Mouse (Mus musculus) kidney, adult 11 months (tissue): ENCODE data around the gene Slc40a1.

Experiments
- DNase-seq: peaks from one replicate; pipeline ENCODE4 v3.0.0; 2022

The Slc40a1 gene

GRCm38 (mm10) chr1:45926393-45926763 lies at the start of gene Slc40a1:
Gene Slc40a1, minus strand, starts transcription at chr1:45926523.
- DNase-seq = no peak

GRCm38 (mm10) chr1:45971314-45971713 lies 45.0 kb upstream of the Slc40a1 start:
- no peak for DNase-seq

- no peak for DNase-seq
Observed at GRCm38 (mm10) chr1:45948988-45949387, 22.7 kb upstream of the Slc40a1 start.

GRCm38 (mm10) chr1:45947843-45948242 lies 21.5 kb upstream of the Slc40a1 start:
- no peak for DNase-seq

- no peak for DNase-seq
Observed at GRCm38 (mm10) chr1:45931127-45931526, 4.8 kb upstream of the Slc40a1 start.

GRCm38 (mm10) chr1:45926911-45927310 lies 588 bp upstream of the Slc40a1 start:
- no peak for DNase-seq

GRCm38 (mm10) chr1:45925500-45926392 lies 577 bp downstream of the Slc40a1 start:
- peak; percentile 84 for DNase-seq

- DNase-seq = no peak
Observed at GRCm38 (mm10) chr1:45925131-45925499, 1.2 kb downstream of the Slc40a1 start.

- DNase-seq = no peak
Observed at GRCm38 (mm10) chr1:45924516-45924915, 1.8 kb downstream of the Slc40a1 start.

- peak; percentile 43 for DNase-seq
Observed at GRCm38 (mm10) chr1:45923306-45923705, 3.0 kb downstream of the Slc40a1 start.

- peak; percentile 45 for DNase-seq
Observed at GRCm38 (mm10) chr1:45920703-45921102, 5.6 kb downstream of the Slc40a1 start.

GRCm38 (mm10) chr1:45919752-45920151 lies 6.6 kb downstream of the Slc40a1 start:
- no peak for DNase-seq

- no peak for DNase-seq
Observed at GRCm38 (mm10) chr1:45917136-45917803, 9.1 kb downstream of the Slc40a1 start.

GRCm38 (mm10) chr1:45916174-45916573 lies 10.1 kb downstream of the Slc40a1 start:
- DNase-seq = no peak

GRCm38 (mm10) chr1:45914236-45914635 lies 12.1 kb downstream of the Slc40a1 start:
- no peak for DNase-seq

- DNase-seq = peak; percentile 81
Observed at GRCm38 (mm10) chr1:45905107-45905821, 21.1 kb downstream of the Slc40a1 start.

GRCm38 (mm10) chr1:45904161-45904560 lies 22.2 kb downstream of the Slc40a1 start:
- DNase-seq = no peak

- no peak for DNase-seq
Observed at GRCm38 (mm10) chr1:45898044-45898443, 28.3 kb downstream of the Slc40a1 start.

GRCm38 (mm10) chr1:45894168-45894912 lies 32.0 kb downstream of the Slc40a1 start:
- DNase-seq = no peak

GRCm38 (mm10) chr1:45891986-45892385 lies 34.3 kb downstream of the Slc40a1 start:
- DNase-seq = no peak

GRCm38 (mm10) chr1:45890173-45890572 lies 36.1 kb downstream of the Slc40a1 start, which contains the start of gene Gm5269:
Gene Gm5269, minus strand, starts transcription at chr1:45890273.
- DNase-seq = no peak

GRCm38 (mm10) chr1:45886800-45887199 lies 39.5 kb downstream of the Slc40a1 start:
- no peak for DNase-seq

GRCm38 (mm10) chr1:45883378-45883777 lies 42.9 kb downstream of the Slc40a1 start:
- no peak for DNase-seq
